Mouse (Mus musculus): ENCODE results near the gene Bnipl. TPM values are rescaled to one million over a fixed set of nuclear protein-coding genes. Genes with fewer than 3 reads are reported as not detected.

Gene Bnipl
- total RNA-seq, 2 experiments from 2014 or later, result 0.25 TPM; not detected in 1

GRCm38 (mm10) chr3:95281216-95282126 lies 30.5 kb upstream of the Bnipl start, which contains the start of the genes Mindy1 and Prune1:
Gene Mindy1 (plus strand): TSS chr3:95281345.
Gene Prune1 (minus strand): TSS chr3:95282076.
- DNase-seq (ENCODE audit: low spot score in 2 of 2), result peak; percentile 99

DNA sequence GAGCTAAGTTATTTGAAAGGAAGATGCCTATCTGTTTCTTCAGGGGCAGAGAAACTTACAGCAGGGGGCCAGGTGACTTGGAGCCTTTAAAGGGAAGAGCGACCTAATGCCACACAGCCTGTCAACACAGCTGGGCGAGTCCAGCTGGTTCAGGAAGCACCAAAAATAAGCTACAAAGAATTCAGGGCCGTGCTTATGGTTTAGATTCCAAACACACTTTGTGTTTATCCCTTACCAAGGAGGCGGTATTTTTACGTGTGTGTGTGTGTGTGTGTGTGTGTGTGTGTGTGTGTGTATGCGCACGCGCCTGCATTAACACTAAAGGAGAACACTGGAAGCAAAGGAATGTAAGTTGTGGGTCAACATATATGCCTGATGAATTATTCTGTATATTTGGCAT lies 29.8 kb upstream of the Bnipl start:
- DNase-seq (ENCODE audit: low spot score in 2 of 2), result peak; percentile 13 to 21

- DNase-seq (ENCODE audit: low spot score in 2 of 2), result no peak
These were observed 26.2 kb upstream of the Bnipl start for GRCm38 (mm10) chr3:95277149-95277551.

GRCm38 (mm10) chr3:95276428-95276934 lies 25.5 kb upstream of the Bnipl start:
- DNase-seq (ENCODE audit: low spot score in 2 of 2), result no peak

- no peak for DNase-seq (ENCODE audit: low spot score in 2 of 2)
These were observed 24.2 kb upstream of the Bnipl start for GRCm38 (mm10) chr3:95275161-95275560.

DNA sequence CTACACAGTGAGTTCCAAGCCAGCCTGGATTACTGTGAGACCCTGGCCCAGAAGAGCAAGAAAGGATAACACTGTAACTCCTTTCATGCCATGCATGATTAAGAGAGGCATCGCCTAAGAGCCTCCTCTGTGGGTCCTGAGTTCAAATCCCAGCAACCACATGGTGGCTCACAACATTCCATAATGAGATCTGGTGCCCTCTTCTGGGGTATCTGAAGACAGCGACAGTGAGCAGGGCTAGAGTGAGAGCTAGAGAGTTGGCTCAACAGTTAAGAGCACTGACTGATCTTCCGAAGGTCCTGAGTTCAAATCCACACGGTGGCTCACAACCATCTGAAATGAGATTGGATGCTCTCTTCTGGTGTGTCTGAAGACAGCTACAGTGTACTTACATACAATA lies 23.5 kb upstream of the Bnipl start:
- DNase-seq (ENCODE audit: low spot score in 2 of 2), result no peak

GRCm38 (mm10) chr3:95273471-95273870 lies 22.5 kb upstream of the Bnipl start:
- DNase-seq (ENCODE audit: low spot score in 2 of 2), result no peak

- no peak for DNase-seq (ENCODE audit: low spot score in 2 of 2)
These were observed 19.9 kb upstream of the Bnipl start for GRCm38 (mm10) chr3:95270766-95271364.

GRCm38 (mm10) chr3:95269789-95270188 lies 18.8 kb upstream of the Bnipl start:
- DNase-seq (ENCODE audit: low spot score in 2 of 2), result no peak

GRCm38 (mm10) chr3:95267855-95268254 lies 16.9 kb upstream of the Bnipl start:
- no peak for DNase-seq (ENCODE audit: low spot score in 2 of 2)

- DNase-seq (ENCODE audit: low spot score in 2 of 2), result no peak
These were observed 15.1 kb upstream of the Bnipl start for GRCm38 (mm10) chr3:95266052-95266451.

DNA sequence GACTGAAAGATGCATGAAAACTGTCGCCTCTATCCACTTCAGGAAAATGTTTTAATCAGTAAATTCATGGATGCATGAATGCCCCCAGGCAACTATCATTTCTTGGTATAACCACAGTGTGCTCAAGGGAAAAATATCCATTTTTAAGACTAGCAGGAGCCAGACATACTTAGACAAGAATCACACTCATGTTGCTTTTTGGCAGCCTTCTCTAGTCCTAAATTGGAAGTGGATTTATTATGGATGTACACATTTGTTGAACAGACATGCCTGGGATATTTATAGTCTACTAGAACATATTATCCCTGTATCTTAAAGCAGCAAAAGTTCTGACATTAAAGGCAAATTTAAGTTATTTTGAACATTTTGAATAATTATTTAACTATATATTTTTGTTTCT lies 13.7 kb upstream of the Bnipl start:
- DNase-seq (ENCODE audit: low spot score in 2 of 2), result no peak

DNA sequence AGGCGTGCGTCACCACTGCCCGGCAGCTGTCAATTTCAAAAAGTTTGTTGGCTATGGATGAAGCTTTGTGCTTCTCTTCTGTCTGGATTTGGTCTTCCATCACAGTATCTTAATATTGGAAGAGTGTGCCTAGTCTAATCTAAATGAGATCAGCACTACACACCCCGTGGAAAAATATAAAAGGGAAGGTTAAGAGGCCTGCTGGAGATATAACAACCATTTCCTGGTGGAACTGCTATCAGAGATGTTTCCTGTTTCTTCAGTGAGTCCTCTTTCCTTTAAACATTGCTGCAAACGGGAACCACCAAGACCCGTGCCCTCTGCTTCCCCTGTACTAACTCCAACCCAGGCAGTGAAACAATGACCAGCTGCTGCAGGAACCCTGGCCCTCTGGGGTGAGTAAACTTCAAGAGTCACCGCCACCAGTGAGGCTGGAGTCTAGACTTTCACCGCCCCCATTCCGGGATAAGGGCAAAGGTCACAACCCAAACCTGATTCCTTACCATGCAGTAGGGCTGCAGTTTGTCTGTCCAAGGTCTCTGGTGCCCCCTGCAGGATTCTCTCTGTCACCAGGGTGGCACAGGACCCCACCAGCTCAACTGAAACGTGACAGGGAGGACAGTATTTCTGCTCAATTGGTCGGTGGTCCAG lies 12.2 kb upstream of the Bnipl start:
- DNase-seq (ENCODE audit: low spot score in 2 of 2), result peak; percentile 64 to 76

- DNase-seq (ENCODE audit: low spot score in 2 of 2), result no peak
These were observed 11.0 kb upstream of the Bnipl start for GRCm38 (mm10) chr3:95261975-95262374.

- no peak for DNase-seq (ENCODE audit: low spot score in 2 of 2)
These were observed 5.9 kb upstream of the Bnipl start for GRCm38 (mm10) chr3:95256931-95257330.

GRCm38 (mm10) chr3:95250361-95250760 lies 632 bp downstream of the Bnipl start:
- DNase-seq (ENCODE audit: low spot score in 2 of 2), result no peak

DNA sequence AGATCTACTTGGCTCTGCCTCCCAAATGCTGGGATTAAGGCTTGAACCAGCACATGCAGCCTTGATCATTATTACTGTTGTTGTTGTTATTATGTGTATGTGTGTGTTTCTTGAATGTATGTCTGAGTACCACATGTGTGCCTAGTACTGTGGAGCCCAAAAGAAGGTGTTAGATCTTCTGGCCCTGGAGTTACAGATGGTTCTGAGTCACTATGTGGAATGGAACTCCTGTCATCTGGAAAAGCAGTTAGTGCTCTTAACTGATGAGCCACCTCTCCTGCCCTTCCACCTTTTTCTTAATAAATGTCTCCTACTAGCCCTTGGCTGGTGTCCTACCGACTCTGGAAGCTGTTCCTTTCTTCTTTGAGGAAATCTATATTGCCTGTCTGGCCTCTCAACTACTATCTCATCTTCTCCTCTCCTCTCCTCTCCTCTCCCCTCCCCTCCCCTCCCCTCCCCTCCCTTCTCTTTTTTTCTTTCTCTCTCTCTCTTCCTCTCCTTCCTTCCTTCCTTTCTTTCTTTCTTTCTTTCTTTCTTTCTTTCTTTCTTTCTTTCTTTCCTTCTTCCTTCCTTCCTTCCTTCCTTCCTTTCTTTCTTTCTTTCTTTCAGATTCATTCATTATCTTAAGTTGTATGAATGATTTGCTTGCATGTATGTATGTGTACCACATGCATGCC lies 3.2 kb downstream of the Bnipl start:
- DNase-seq (ENCODE audit: low spot score in 2 of 2), result no peak

GRCm38 (mm10) chr3:95246465-95247231 lies 4.3 kb downstream of the Bnipl start:
- peak; percentile 50 to 55 for DNase-seq (ENCODE audit: low spot score in 2 of 2)

DNA sequence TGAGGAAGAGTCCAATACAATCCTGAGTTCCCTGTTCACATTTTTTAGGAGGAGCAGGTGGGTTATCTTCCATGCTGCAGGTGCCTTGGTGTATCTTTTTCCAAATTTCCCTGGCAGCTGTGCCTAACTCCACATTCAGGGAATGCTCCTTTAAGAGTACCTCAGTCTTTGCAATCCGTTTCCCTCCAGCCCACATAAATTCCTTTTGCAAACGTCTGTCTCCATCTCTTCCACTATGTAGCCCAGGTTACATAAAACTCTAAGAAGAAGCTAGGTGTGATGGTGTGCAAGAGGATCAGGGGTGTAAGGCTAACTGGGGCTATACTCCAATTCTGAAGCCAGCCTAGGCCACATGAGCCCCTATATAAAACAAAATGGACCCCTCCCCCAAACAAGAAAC lies 7.9 kb downstream of the Bnipl start:
- no peak for DNase-seq (ENCODE audit: low spot score in 2 of 2)

- DNase-seq (ENCODE audit: low spot score in 2 of 2), result no peak
These were observed 9.5 kb downstream of the Bnipl start, which contains the start of gene Gm128 for GRCm38 (mm10) chr3:95241498-95241897. Gene Gm128 (minus strand): TSS chr3:95241598.
